Mouse (Mus musculus): ENCODE results near the gene Cavin4. TPM values are rescaled to one million over a fixed set of nuclear protein-coding genes. Genes with fewer than 3 reads are reported as not detected.

Gene Cavin4
- polyA plus RNA-seq, 1 experiment, result not detected

GRCm38 (mm10) chr4:48656530-48656929, 6.8 kb upstream of the Cavin4 start:
- H3K27ac ChIP-seq (ENCODE audit: control insufficient read depth, insufficient read depth, low read depth, low read length, poor library complexity), result no peak overlapping the region
- no peak for TF ChIP-seq CTCF (IDR thresholded peaks at IDR 0.05; ENCODE audit: control insufficient read depth, insufficient read depth, low read length)
- no peak for TF ChIP-seq POLR2A (IDR thresholded peaks at IDR 0.05; ENCODE audit: borderline replicate concordance, control insufficient read depth, low read depth, low read length)
- no peak overlapping the region for H3K4me3 ChIP-seq (replicated peaks; ENCODE audit: control insufficient read depth, low read depth, low read length)
- WGBS, result 53% methylated on average over 8 of the region's 8 CpGs
- no peaks in the 10 kb centered on the region; the same call in 1 of the 2 replicates for H3K4me1 ChIP-seq (ENCODE audit: control insufficient read depth, insufficient read depth, low read length)

- TF ChIP-seq POLR2A (IDR thresholded peaks at IDR 0.05; ENCODE audit: borderline replicate concordance, control insufficient read depth, low read depth, low read length) (no peak), CTCF (IDR thresholded peaks at IDR 0.05; ENCODE audit: control insufficient read depth, insufficient read depth, low read length) (no peak)
- H3K4me1 ChIP-seq (ENCODE audit: control insufficient read depth, insufficient read depth, low read length), result no peaks in the 10 kb centered on the region; the same call in 1 of the 2 replicates
- no peak overlapping the region for H3K4me3 ChIP-seq (replicated peaks; ENCODE audit: control insufficient read depth, low read depth, low read length)
- 33% methylated on average over 4 of the region's 4 CpGs for WGBS
- H3K27ac ChIP-seq (ENCODE audit: control insufficient read depth, insufficient read depth, low read depth, low read length, poor library complexity), result no peak overlapping the region
Measured at GRCm38 (mm10) chr4:48660144-48660543, 3.2 kb upstream of the Cavin4 start.

- H3K27ac ChIP-seq (ENCODE audit: control insufficient read depth, insufficient read depth, low read depth, low read length, poor library complexity), result no peak overlapping the region
- H3K4me3 ChIP-seq (replicated peaks; ENCODE audit: control insufficient read depth, low read depth, low read length), result no peak overlapping the region
- H3K4me1 ChIP-seq (ENCODE audit: control insufficient read depth, insufficient read depth, low read length), result no peaks in the 10 kb centered on the region; the same call in 1 of the 2 replicates
- TF ChIP-seq POLR2A (IDR thresholded peaks at IDR 0.05; ENCODE audit: borderline replicate concordance, control insufficient read depth, low read depth, low read length), result no peak
- 80% methylated on average over 7 of the region's 7 CpGs for WGBS
Measured at GRCm38 (mm10) chr4:48660619-48661575, 2.4 kb upstream of the Cavin4 start.

GRCm38 (mm10) chr4:48664021-48664420, 707 bp downstream of the Cavin4 start:
- no peaks in the 10 kb centered on the region for H3K4me1 ChIP-seq (ENCODE audit: control insufficient read depth, insufficient read depth, low read length)
- no peak overlapping the region for H3K27ac ChIP-seq (ENCODE audit: control insufficient read depth, insufficient read depth, low read depth, low read length, poor library complexity)
- no peak overlapping the region for H3K4me3 ChIP-seq (replicated peaks; ENCODE audit: control insufficient read depth, low read depth, low read length)
- WGBS, result 85% methylated on average over 6 of the region's 6 CpGs
- no peak for TF ChIP-seq POLR2A (IDR thresholded peaks at IDR 0.05; ENCODE audit: borderline replicate concordance, control insufficient read depth, low read depth, low read length)

GRCm38 (mm10) chr4:48667279-48667678, 4.0 kb downstream of the Cavin4 start:
- H3K27ac ChIP-seq (ENCODE audit: control insufficient read depth, insufficient read depth, low read depth, low read length, poor library complexity), result no peak overlapping the region
- no peak for TF ChIP-seq POLR2A (IDR thresholded peaks at IDR 0.05; ENCODE audit: borderline replicate concordance, control insufficient read depth, low read depth, low read length)
- no peak for TF ChIP-seq CTCF (IDR thresholded peaks at IDR 0.05; ENCODE audit: control insufficient read depth, insufficient read depth, low read length)
- H3K4me1 ChIP-seq (ENCODE audit: control insufficient read depth, insufficient read depth, low read length), result no peaks in the 10 kb centered on the region
- WGBS, result 81% methylated on average over 6 of the region's 6 CpGs
- H3K4me3 ChIP-seq (replicated peaks; ENCODE audit: control insufficient read depth, low read depth, low read length), result no peak overlapping the region

- no peak overlapping the region for H3K27ac ChIP-seq (ENCODE audit: control insufficient read depth, insufficient read depth, low read depth, low read length, poor library complexity)
- H3K4me3 ChIP-seq (replicated peaks; ENCODE audit: control insufficient read depth, low read depth, low read length), result no peak overlapping the region
- no peak for TF ChIP-seq POLR2A (IDR thresholded peaks at IDR 0.05; ENCODE audit: borderline replicate concordance, control insufficient read depth, low read depth, low read length)
- TF ChIP-seq CTCF (IDR thresholded peaks at IDR 0.05; ENCODE audit: control insufficient read depth, insufficient read depth, low read length), result no peak
- no peaks in the 10 kb centered on the region for H3K4me1 ChIP-seq (ENCODE audit: control insufficient read depth, insufficient read depth, low read length)
- WGBS, result 77% methylated on average over 5 of the region's 5 CpGs
Measured at GRCm38 (mm10) chr4:48672915-48673314, 9.6 kb downstream of the Cavin4 start.

GRCm38 (mm10) chr4:48674412-48674811, 11.1 kb downstream of the Cavin4 start:
- 8% methylated on average over 7 of the region's 7 CpGs for WGBS
- no peak overlapping the region for H3K4me3 ChIP-seq (replicated peaks; ENCODE audit: control insufficient read depth, low read depth, low read length)
- H3K4me1 ChIP-seq (ENCODE audit: control insufficient read depth, insufficient read depth, low read length), result no peaks in the 10 kb centered on the region
- H3K27ac ChIP-seq (ENCODE audit: control insufficient read depth, insufficient read depth, low read depth, low read length, poor library complexity), result no peak overlapping the region
- no peak for TF ChIP-seq POLR2A (IDR thresholded peaks at IDR 0.05; ENCODE audit: borderline replicate concordance, control insufficient read depth, low read depth, low read length)
- no peak for TF ChIP-seq CTCF (IDR thresholded peaks at IDR 0.05; ENCODE audit: control insufficient read depth, insufficient read depth, low read length)

- H3K4me1 ChIP-seq (ENCODE audit: control insufficient read depth, insufficient read depth, low read length), result no peaks in the 10 kb centered on the region
- TF ChIP-seq CTCF (IDR thresholded peaks at IDR 0.05; ENCODE audit: control insufficient read depth, insufficient read depth, low read length), result no peak
- no peak for TF ChIP-seq POLR2A (IDR thresholded peaks at IDR 0.05; ENCODE audit: borderline replicate concordance, control insufficient read depth, low read depth, low read length)
- H3K27ac ChIP-seq (ENCODE audit: control insufficient read depth, insufficient read depth, low read depth, low read length, poor library complexity), result no peak overlapping the region
- 85% methylated on average over 13 of the region's 13 CpGs for WGBS
- no peak overlapping the region for H3K4me3 ChIP-seq (replicated peaks; ENCODE audit: control insufficient read depth, low read depth, low read length)
Measured at GRCm38 (mm10) chr4:48676570-48677185, 13.4 kb downstream of the Cavin4 start.
